Mouse (Mus musculus): Measurements from ENCODE around the gene Gm44502.

- TF ChIP-seq CTCF (conservative IDR thresholded peaks at IDR 0.05; ENCODE audit: low read length): no peak
- TF ChIP-seq NANOG (IDR thresholded peaks at IDR 0.05; ENCODE audit: borderline replicate concordance, low read length): no peak
Observed at GRCm38 (mm10) chr15:89431806-89432205, 2.3 kb upstream of the Gm44502 start.

Data from E14TG2a.4 (cell line).